Mouse (Mus musculus): ENCODE results near the gene Nat9.

GRCm38 (mm10) chr11:115224889-115225288 is 37.2 kb upstream of the Nat9 start:
- no peak for TF ChIP-seq POLR2A (IDR thresholded peaks at IDR 0.05; ENCODE audit: low read depth, low read length)
- TF ChIP-seq CTCF (IDR thresholded peaks at IDR 0.05; ENCODE audit: extremely low read depth, insufficient read length, insufficient replicate concordance, low read depth, low read length): peak; percentile 64; the same call in 1 of the 2 replicates
